Mouse (Mus musculus): ENCODE data around the gene Cdkn1a. TPM values are rescaled to one million over a fixed set of nuclear protein-coding genes. Genes with fewer than 3 reads are reported as not detected.

The Cdkn1a gene
- polyA plus RNA-seq, 1 experiment, result 28.9 TPM

- TF ChIP-seq POLR2A (IDR thresholded peaks at IDR 0.05; ENCODE audit: borderline replicate concordance, extremely low read depth, insufficient read depth, insufficient read length, poor library complexity, severe bottlenecking), result no peak
- TF ChIP-seq CTCF (IDR thresholded peaks at IDR 0.05; ENCODE audit: borderline replicate concordance, extremely low read depth, insufficient read depth, insufficient read length), result no peak
- no peak for DNase-seq (ENCODE audit: low read depth)
These were observed 18.0 kb upstream of the Cdkn1a start for GRCm38 (mm10) chr17:29072701-29073307.

DNA sequence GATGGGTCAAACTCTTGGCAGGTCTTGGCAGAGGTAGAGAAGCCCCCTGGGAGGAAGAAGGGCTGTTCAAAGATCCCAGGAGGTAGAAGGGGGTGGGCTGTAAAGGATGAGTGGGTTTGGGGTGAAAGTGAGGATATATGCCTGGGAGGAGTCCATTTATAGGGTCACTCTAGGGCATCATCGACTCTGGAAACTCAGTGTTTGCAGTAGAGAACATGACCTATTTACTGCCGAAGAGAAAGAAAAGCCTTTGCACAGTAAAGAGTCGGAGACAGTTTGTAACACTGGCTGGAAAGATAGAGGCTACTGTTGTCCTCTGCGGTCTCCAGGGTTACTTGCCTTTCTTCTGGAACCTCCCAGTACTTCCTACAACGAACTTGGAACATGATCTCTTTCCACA, 17.5 kb upstream of the Cdkn1a start:
- no peak for DNase-seq (ENCODE audit: low read depth)
- no peak for TF ChIP-seq POLR2A (IDR thresholded peaks at IDR 0.05; ENCODE audit: borderline replicate concordance, extremely low read depth, insufficient read depth, insufficient read length, poor library complexity, severe bottlenecking)
- TF ChIP-seq CTCF (IDR thresholded peaks at IDR 0.05; ENCODE audit: borderline replicate concordance, extremely low read depth, insufficient read depth, insufficient read length), result no peak

DNA sequence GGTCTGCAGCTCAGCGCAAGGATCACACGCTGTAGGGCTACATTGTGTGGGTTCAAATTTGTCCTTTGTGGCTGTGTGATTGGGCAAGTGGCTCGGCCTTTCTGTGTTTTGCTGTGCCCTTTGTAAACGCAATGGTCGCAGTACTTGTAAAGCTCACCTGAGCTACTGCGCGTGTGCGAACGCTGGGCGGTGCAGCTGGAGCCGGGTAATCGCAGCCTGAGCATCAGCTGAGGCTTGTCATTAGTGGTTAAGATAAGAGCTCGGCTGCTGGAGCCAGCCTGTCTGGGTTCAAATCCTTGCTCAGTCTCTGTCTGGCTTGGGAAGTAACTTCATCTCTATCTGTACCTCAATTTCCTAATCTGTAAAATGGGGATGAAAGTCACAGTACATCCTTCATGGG, 16.7 kb upstream of the Cdkn1a start:
- no peak for DNase-seq (ENCODE audit: low read depth)
- TF ChIP-seq CTCF (IDR thresholded peaks at IDR 0.05; ENCODE audit: borderline replicate concordance, extremely low read depth, insufficient read depth, insufficient read length), result no peak
- TF ChIP-seq POLR2A (IDR thresholded peaks at IDR 0.05; ENCODE audit: borderline replicate concordance, extremely low read depth, insufficient read depth, insufficient read length, poor library complexity, severe bottlenecking), result no peak

GRCm38 (mm10) chr17:29076235-29076634, 14.5 kb upstream of the Cdkn1a start:
- TF ChIP-seq CTCF (IDR thresholded peaks at IDR 0.05; ENCODE audit: borderline replicate concordance, extremely low read depth, insufficient read depth, insufficient read length), result no peak
- DNase-seq (ENCODE audit: low read depth), result no peak

DNA sequence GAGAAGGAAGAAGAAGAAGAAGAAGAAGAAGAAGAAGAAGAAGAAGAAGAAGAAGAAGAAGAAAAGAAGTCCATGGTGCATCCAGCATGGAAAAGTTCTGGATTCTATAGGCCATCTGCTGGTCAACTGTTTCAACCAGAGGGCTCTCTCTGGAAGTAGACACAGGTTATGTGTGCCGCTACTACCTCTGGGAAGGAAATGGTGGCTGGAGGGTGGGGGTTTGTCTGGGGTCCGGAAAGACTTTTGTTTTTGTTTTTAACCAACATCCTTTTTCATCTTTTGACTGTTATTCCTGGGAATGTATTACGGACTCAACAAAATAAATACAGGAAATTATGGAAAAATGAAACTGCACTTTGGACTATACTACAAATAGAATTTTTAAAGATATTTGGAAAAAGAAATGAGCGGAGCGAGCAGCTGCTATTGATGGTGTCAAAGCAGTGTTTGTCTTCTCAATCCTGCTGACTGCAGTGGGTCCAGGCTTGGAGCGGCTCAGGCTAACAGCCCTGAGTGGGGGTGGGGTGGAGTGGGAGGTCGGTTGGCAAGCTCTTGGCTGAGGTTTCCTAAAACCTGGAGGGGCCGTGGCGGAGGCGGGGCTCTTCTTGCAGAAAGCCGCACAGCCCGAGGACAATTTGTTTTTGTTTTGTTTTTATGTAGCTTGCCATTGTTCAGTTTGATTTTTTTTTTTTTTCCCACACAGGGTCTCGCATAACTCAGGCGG, 12.8 kb upstream of the Cdkn1a start:
- peak; percentile 83 for DNase-seq (ENCODE audit: low read depth)
- no peak for TF ChIP-seq CTCF (IDR thresholded peaks at IDR 0.05; ENCODE audit: borderline replicate concordance, extremely low read depth, insufficient read depth, insufficient read length)
- no peak for TF ChIP-seq POLR2A (IDR thresholded peaks at IDR 0.05; ENCODE audit: borderline replicate concordance, extremely low read depth, insufficient read depth, insufficient read length, poor library complexity, severe bottlenecking)

DNA sequence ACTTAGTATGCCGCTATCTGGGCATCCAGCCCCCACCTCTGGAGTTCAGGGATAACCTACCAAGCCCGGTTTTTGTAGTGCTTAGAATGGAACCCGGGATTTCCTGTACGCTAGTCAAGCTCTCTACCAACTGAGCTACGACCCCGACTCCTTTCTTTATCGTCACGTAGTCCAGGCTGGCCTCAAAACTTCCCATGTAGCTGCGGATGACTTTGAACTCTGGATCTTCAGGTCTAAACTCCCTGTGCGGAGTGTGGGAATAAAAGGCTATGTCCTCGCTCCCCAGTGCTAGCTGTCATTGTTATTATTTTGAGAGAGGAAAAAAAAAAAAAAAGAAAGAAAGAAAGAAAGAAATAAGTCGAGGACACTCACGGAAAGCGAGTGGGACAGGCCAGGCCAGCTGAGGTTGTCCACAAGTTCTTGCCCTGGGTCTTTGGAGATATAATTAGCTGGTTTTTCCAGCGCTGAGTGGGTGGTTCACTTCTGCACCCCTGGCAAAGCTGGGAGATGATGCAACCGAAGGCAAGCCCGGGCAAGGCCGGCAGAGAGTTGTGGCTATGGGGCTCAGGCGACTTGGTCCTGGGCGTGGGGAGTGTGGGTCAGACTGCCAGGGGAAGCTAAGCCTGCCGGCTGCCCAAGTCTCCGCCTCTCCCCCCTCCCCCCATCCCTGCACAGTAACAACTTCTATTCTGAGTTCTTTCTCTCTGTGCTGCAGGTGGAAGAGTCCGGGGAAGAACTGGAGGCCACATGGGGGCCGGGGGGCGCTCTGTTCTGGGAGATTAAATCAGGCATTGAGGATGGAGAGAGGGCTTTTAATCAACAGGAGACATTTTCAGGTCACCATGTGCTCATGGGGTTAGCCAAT, 12.0 kb upstream of the Cdkn1a start:
- no peak for TF ChIP-seq POLR2A (IDR thresholded peaks at IDR 0.05; ENCODE audit: borderline replicate concordance, extremely low read depth, insufficient read depth, insufficient read length, poor library complexity, severe bottlenecking)
- TF ChIP-seq CTCF (IDR thresholded peaks at IDR 0.05; ENCODE audit: borderline replicate concordance, extremely low read depth, insufficient read depth, insufficient read length), result no peak
- DNase-seq (ENCODE audit: low read depth), result peak; percentile 58

DNA sequence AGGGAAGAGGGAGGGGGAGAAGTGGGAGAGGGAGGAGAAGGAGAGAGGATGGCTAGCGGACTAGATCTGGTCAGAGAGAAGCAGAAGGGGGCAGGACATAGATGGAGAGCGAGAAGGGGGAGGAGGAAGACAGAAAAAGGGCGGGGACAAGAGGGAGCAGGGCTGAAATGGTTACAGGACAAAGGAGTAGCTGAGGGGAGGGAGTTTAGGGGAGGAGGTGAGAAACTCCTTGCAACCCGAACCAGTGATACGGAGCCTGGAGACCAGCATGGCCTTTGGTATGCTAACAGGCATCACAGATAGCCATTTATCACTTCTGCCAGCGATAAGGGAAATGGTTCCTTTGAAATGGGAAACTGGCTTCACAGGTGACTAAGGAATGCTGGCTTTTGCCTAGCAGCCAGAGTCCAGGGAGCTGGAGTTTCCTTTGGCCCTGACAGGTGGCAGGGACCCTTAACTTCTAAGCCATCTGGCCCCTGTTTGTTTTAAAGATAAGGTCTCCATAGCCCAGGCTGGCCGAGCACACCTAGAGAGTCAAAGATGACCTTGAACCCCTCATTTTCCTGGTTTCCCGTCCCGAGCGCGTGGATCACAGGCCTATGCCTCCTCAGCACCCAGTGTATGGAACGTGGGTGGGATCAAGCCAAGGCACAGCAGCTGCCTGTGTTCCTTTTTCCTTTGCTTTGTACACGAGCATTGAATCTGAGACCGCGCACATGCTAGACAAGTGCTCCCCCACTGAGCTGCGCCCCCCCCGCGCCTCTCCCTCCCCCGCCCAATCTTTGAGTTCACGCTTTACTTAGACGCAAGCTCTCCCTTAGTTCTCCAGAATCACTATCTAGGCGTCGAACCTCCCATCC, 9.8 kb upstream of the Cdkn1a start:
- DNase-seq (ENCODE audit: low read depth), result peak; percentile 47
- TF ChIP-seq POLR2A (IDR thresholded peaks at IDR 0.05; ENCODE audit: borderline replicate concordance, extremely low read depth, insufficient read depth, insufficient read length, poor library complexity, severe bottlenecking) (no peak), CTCF (IDR thresholded peaks at IDR 0.05; ENCODE audit: borderline replicate concordance, extremely low read depth, insufficient read depth, insufficient read length) (no peak)

- TF ChIP-seq CTCF (IDR thresholded peaks at IDR 0.05; ENCODE audit: borderline replicate concordance, extremely low read depth, insufficient read depth, insufficient read length) (no peak), POLR2A (IDR thresholded peaks at IDR 0.05; ENCODE audit: borderline replicate concordance, extremely low read depth, insufficient read depth, insufficient read length, poor library complexity, severe bottlenecking) (no peak)
- peak; percentile 69 for DNase-seq (ENCODE audit: low read depth)
These were observed 9.0 kb upstream of the Cdkn1a start for GRCm38 (mm10) chr17:29081618-29082381.

- DNase-seq (ENCODE audit: low read depth), result no peak
These were observed 7.2 kb upstream of the Cdkn1a start for GRCm38 (mm10) chr17:29083586-29083985.

DNA sequence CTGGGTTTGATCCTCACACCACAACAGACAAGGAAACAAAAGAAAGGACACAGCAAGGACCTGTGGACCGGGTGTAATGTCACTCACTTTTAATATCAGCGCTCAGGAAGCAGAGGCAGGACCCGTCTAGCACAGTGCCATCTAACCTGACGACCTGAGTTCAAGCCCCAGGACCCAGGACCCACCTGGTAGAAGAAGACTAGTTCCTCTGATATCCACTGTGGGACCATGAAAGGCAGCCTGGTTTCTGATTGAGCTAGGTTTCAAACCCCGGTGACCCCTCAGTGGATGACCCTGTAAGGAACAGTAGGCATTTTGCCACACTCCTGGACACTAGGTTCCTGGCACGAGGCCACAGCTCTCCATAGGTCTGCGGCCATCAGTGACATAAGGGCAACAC, 6.1 kb upstream of the Cdkn1a start:
- no peak for DNase-seq (ENCODE audit: low read depth)
- TF ChIP-seq POLR2A (IDR thresholded peaks at IDR 0.05; ENCODE audit: borderline replicate concordance, extremely low read depth, insufficient read depth, insufficient read length, poor library complexity, severe bottlenecking) (no peak), CTCF (IDR thresholded peaks at IDR 0.05; ENCODE audit: borderline replicate concordance, extremely low read depth, insufficient read depth, insufficient read length) (no peak)

More at GRCm38 (mm10) chr17:29083586-29083985, 7.2 kb upstream of the Cdkn1a start:
- TF ChIP-seq CTCF (IDR thresholded peaks at IDR 0.05; ENCODE audit: borderline replicate concordance, extremely low read depth, insufficient read depth, insufficient read length) (no peak), POLR2A (IDR thresholded peaks at IDR 0.05; ENCODE audit: borderline replicate concordance, extremely low read depth, insufficient read depth, insufficient read length, poor library complexity, severe bottlenecking) (no peak)

All from brain, embryonic 14.5 days (tissue).